Mouse (Mus musculus) layer of hippocampus, adult 9-11 months (tissue): Measurements from ENCODE around the gene Sel1l2.
"Not testable (repeated sequence)": the region's sequence is repeated elsewhere in the genome, so short reads cannot be mapped to it uniquely, and the experiment has no call there.

ENCODE experiments used
- DNase-seq: peaks from one replicate; pipeline ENCODE4 v3.0.0; 2022

Sel1l2 gene

GRCm38 (mm10) chr2:140203756-140204155 is 185.8 kb downstream of the Sel1l2 start:
- DNase-seq, result no peak

- peak; percentile 27 for DNase-seq
Measured at GRCm38 (mm10) chr2:140202573-140202972, 186.9 kb downstream of the Sel1l2 start.

- no peak for DNase-seq
Measured at GRCm38 (mm10) chr2:140200713-140201112, 188.8 kb downstream of the Sel1l2 start.

GRCm38 (mm10) chr2:140185685-140186210 is 203.8 kb downstream of the Sel1l2 start:
- DNase-seq, result not testable (repeated sequence)
